Mouse (Mus musculus): ENCODE results near the gene Psenen.
A peak's percentile ranks its signal among the peaks of the same experiment; 100 is the strongest.

Gene Psenen

GRCm38 (mm10) chr7:30588676-30589434 is 25.4 kb upstream of the Psenen start, which contains the start of gene Kmt2b:
Gene Kmt2b (minus strand): TSS chr7:30588726.
- DNase-seq, result peak; percentile 95

DNA sequence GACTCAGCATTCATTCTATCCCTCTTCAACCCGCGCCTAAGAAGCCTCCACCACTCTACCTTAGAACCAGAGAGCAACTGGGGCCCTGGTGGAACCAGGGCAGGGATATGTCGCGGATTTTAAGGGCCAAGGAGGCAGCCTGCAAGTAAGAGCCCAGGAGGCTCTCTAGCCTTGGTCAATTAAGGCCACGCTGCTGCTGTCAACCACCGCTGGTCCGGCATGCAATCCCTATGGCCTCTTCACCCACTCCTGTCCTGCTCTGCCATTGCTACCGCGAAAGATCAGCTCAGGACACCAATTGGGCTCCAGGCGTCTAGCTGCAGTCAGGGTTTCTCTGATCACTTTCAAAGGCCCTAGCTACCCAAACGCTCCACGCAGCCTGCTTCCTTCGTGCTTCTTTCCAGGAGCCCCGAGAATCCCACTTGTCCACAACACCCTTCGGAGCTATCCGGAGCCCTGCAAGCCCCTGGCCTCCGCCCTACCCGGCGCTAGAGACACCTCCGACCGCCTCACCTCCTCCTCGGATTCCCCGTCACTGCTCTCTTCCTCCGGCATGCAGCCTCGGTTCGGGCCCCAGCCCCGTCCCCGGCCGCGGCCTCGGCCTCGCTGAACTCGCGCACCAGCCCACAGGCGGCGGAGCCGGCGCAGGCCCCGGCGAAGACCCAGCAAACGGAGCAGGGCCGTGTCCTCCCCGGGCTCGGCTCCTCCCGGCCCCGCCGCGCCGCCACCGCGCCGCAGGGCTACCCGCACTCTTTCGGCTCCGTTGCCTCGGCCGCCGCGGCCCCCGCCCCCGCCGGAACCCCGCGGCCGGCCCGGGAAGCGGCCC is 24.6 kb upstream of the Psenen start:
- DNase-seq, result peak; percentile 69

- DNase-seq, result no peak
Observed at GRCm38 (mm10) chr7:30586455-30587020, 23.1 kb upstream of the Psenen start.

DNA sequence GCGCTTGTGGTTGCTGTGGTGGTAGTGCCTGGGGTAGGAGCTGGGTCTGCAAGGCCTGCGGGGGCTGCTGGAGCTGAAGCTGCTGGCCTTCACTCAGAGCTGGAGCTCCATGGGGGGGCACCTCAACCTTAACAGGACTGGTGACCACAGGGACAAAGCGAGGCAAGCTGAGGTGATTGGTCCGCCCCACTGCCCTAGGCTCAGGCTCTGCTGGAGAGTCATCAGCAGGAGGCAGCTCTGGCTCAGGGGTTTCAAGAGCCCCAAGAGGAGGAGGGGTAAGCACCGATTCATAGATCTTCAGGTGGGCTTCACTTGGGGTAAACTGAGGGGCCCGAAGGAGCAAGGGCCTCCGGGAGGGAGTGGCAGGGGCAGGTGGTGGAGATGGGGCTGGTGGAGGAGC is 21.7 kb upstream of the Psenen start:
- DNase-seq, result no peak

- no peak for DNase-seq
Observed at GRCm38 (mm10) chr7:30584339-30584738, 20.9 kb upstream of the Psenen start.

DNA sequence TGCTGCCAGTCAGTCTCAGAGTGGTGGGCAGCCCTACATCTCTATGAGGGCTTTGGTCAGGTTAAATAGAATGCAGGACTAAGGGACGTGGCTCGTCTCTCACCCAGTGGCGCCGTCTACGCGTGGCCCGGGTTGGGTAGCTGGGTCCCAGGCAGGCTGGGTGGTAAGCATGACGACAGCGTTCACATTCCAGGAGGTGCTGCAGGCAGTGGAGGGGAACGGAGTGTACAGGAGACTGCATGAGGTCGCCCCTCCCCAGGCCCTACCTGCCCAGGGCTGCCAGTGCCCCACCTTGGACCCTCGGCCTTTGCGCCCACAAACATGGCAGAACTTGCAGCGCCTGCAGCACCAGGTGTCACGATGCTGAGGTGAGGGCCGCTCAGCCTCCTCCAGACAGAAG is 18.1 kb upstream of the Psenen start:
- DNase-seq, result no peak

DNA sequence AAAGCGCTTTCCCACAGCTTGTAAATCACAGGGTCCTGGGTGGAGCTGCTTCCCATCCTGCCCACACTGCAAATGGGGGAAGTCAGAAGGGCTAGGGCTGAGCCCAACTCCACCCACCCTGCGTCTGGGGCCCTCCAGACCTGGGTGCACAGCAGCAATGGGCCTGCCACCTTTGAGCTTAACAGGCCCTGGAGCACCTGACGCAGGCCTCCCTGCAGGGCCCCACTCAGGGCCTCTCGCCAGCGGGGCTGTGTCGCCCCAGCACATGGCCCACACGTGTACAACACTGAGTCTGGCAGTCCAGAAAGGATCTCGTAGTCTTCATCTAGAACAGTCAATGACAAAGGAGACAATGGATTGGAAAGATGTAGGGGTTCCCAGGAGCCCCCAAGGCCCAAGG is 16.5 kb upstream of the Psenen start:
- no peak for DNase-seq

DNA sequence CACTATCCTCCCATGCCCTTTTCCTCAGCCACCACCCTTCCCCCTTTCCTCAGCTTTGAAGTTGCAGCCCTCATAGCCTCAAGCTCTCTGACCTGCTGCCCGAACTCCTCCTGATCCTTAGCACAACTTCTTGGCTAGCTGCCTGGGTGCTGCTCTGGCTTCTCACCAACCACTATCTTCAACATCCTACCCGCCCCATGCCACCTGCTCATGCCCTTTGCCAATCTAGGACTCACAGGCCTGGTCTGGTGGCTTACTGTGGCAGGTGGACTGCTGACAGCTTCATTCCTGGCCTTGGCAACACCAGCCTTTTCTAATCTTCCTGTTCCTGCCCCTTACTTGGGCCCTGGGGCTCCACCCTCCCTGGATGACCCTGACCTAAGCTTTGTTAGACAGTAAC is 9.5 kb upstream of the Psenen start:
- peak; percentile 77 for DNase-seq

DNA sequence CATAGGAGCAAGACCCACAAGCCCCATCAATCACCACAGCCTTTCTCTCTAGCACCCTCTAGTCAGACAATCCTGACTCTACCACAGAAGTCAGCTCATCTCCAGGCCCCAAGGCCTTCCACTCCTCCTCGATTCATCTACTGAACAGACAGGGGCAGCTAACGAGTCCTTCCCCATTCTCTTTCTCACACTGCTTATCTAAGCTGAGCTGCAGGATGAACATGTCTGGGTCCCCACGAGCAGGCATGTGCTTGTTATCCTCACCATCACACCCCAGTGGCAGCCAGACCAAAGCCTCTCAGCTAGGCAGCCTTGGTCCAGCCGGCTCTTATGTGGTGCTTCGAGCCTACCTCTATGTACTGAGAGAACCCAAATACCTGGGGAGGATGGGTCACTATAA is 9.0 kb upstream of the Psenen start:
- no peak for DNase-seq

GRCm38 (mm10) chr7:30567555-30567954 is 4.1 kb upstream of the Psenen start:
- no peak for DNase-seq

- no peak for DNase-seq
Observed at GRCm38 (mm10) chr7:30566033-30566432, 2.6 kb upstream of the Psenen start.

GRCm38 (mm10) chr7:30564970-30565571 is 1.6 kb upstream of the Psenen start, which contains the start of gene Igflr1:
Gene Igflr1 (plus strand): TSS chr7:30565427.
- DNase-seq, result no peak

DNA sequence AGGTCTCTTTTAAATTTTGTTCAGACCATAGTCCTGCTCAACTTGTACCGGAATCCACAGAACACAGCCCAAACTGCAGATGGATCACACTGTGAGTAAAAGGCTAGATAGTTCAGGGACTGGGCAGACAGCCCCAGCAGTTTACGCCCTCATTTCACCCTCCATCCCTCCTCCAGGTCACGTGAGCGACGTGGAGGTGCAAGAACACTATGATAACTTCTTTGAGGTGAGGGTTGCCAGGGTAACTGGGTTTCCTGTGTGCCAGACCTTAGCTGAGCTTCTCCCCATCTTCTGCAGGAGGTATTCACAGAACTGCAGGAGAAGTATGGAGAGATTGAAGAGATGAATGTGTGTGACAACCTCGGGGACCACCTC is 466 bp upstream of the Psenen start:
- DNase-seq, result no peak

- DNase-seq, result no peak
Observed at GRCm38 (mm10) chr7:30562526-30563116, 806 bp downstream of the Psenen start.

DNA sequence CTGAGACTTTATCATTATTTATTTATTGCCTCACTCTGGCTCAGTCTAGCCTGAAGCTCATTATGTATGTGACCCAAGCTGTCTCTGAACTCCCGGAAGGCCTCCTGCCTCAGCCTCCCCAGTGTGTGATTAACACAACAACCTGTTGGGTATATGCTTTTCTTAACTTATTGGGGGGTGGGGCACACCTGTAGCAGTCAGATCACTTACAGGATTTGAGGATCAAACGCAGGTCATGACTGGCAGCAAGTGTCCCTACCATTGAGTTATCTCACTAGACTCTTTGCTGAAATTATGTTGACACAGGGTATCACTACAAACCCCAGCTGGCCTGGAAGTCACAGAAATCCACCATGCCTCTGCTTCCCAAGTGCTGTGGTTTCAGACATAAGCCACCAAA is 3.1 kb downstream of the Psenen start:
- no peak for DNase-seq

- peak; percentile 96 for DNase-seq
Observed at GRCm38 (mm10) chr7:30559443-30559954, 3.9 kb downstream of the Psenen start, which contains the start of gene Lin37. Gene Lin37 (minus strand): TSS chr7:30559838.

- no peak for DNase-seq
Observed at GRCm38 (mm10) chr7:30558656-30559442, 4.6 kb downstream of the Psenen start.

GRCm38 (mm10) chr7:30557901-30558514 is 5.4 kb downstream of the Psenen start:
- DNase-seq, result no peak

DNA sequence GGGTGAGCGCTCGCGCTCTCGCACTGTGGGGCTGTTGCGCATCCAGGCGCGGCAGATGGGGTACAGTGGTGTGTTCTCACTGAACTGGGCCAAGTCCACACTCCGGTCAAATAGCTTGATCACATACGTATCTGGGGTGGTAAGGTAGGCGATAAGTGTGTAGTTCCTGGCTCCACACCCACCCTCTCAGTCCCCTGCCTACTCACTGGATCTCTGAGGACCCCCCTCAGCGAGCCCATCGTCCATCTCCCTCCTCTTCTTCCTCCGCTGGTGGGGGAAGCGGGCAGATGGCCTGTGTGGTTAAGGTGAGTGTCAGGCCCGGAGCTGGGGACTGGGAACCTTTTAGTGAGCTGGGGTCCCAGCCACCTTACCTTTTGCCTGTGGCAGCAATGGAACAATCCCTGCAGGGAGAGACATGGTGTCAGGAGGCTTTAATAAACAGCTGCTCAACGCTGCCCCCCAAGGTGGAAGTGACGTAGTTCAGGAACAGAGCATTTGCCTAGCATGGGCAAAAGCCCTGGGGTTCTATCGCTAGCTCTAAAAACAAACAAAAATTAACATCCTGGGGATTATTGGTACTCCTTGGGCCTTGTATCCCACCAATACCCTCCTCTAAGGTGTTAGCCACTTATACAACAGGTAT is 6.4 kb downstream of the Psenen start:
- no peak for DNase-seq

DNA sequence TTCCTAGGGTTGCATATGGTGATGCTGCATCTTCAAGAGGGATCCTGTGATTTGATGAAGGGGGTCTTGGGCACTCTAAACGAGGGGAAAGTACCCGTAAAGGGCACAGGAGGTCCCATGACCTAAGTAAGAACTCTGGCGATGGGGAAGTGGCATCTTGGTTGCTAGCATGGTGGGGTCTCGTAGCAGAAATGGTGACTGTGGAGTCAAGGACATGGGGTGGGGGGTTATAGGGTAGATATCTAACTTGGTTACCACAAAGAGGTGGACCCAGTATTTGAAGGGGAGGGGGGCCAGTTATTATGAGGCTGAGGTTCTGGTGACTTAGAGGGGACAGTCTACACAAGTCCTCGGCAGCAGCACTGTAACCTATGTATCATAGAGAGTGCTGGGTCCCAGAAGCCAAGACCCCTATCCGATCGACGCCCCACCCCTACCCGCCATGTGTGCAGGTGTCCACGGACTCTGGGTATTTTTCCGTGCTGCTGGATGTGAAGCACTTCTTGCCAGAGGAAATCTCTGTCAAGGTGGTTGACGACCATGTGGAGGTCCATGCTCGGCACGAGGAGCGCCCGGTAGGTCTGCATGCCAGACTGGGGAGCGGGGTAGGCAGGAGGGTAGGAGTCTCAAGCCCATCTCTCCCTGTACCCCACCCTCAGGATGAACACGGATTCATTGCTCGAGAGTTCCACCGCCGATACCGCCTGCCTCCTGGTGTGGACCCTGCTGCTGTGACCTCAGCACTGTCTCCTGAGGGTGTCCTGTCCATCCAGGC is 9.4 kb downstream of the Psenen start:
- no peak for DNase-seq

All from kidney, adult 18-20 months (tissue).